Mouse (Mus musculus): ENCODE measurements around the gene Mtch2.

GRCm38 (mm10) chr2:90848331-90848730 is 1.4 kb downstream of the Mtch2 start:
- no peak for TF ChIP-seq CTCF (IDR thresholded peaks at IDR 0.05; ENCODE audit: extremely low read depth, insufficient read depth, insufficient read length, insufficient replicate concordance)
- no peak for TF ChIP-seq POLR2A (IDR thresholded peaks at IDR 0.05; ENCODE audit: low read depth, low read length)
